Comparison of ENCODE assay signal across 9 mouse cellular contexts in genomic region chr13:47942368-47942787, GRCm38 (mm10).
DNase-seq lines count a peak whose midpoint lies in the region; ATAC-seq and TF ChIP-seq lines count a peak whose summit lies in the region.
"Had no signal": no experiment of that assay in that cellular context is flagged by ENCODE, and none has a peak within 500 bp of the region (broad histone marks: within the 10 kb centered on the region; RNA-seq: fewer than 3 reads in every experiment).

No protein-coding gene starts in this region.

- H3K4me2 ChIP-seq in intestine, embryonic 14.5 days (ENCODE audit: low read length), result peak overlapping the region; percentile 29
- no peak overlapping the region; the same call in 1 of the 2 replicates for H3K4me2 ChIP-seq in intestine, postnatal 0 days (replicated peaks; ENCODE audit: low read depth)

- TF ChIP-seq CTCF in intestine, postnatal 0 days (IDR thresholded peaks at IDR 0.05; ENCODE audit: low read depth), result no peak

- intact Hi-C loops in left cerebral cortex, postnatal 4 days (cut with DNase I), result no loop called here

- no peaks in the 10 kb centered on the region for H3K36me3 ChIP-seq in intestine, embryonic 14.5 days (ENCODE audit: control insufficient read depth, insufficient read depth, low read length)
- H3K36me3 ChIP-seq in intestine, postnatal 0 days (ENCODE audit: control insufficient read depth, insufficient read depth), result no peaks in the 10 kb centered on the region

- no peaks in the 10 kb centered on the region for H3K9me3 ChIP-seq in intestine, embryonic 14.5 days (ENCODE audit: control insufficient read depth, low read length)
- no peaks in the 10 kb centered on the region for H3K9me3 ChIP-seq in intestine, postnatal 0 days (ENCODE audit: control insufficient read depth)

- H3K27ac ChIP-seq in intestine, embryonic 14.5 days (ENCODE audit: low read depth), result no peak overlapping the region
- H3K27ac ChIP-seq in intestine, postnatal 0 days (ENCODE audit: low read depth, low read length), result no peak overlapping the region

- WGBS in intestine, embryonic 14.5 days, result 20% methylated on average over 8 of the region's 8 CpGs
- WGBS in intestine, postnatal 0 days, result 18% methylated on average over 8 of the region's 8 CpGs

- H3K4me1 ChIP-seq in intestine, embryonic 14.5 days (replicated peaks; ENCODE audit: control insufficient read depth, insufficient read depth, low read length), result no peaks in the 10 kb centered on the region
- H3K4me1 ChIP-seq in intestine, postnatal 0 days (replicated peaks; ENCODE audit: control insufficient read depth, insufficient read depth, low read length), result no peaks in the 10 kb centered on the region

- no peak for DNase-seq in intestine, embryonic 14.5 days (ENCODE audit: low spot score)
- peak; percentile 42 for DNase-seq in brain, embryonic 18.5 days (ENCODE audit: low read depth, low spot score)
- peak; percentile 9 for DNase-seq in gastrocnemius, postnatal 25 days
- DNase-seq in left cerebral cortex, postnatal 4 days, result peak; percentile 43
- DNase-seq in right cerebral cortex, adult 2 months (ENCODE audit: low spot score in 2 of 2), result peak; percentile 45 to 46
- no peak for DNase-seq in thymus, postnatal 0 days (ENCODE audit: low spot score)
- DNase-seq in yolk sac, embryonic 10.5 days (ENCODE audit: low spot score), result no peak

- no peaks in the 10 kb centered on the region for H3K27me3 ChIP-seq in intestine, embryonic 14.5 days (replicated peaks; ENCODE audit: control insufficient read depth, insufficient read depth, low read length)
- H3K27me3 ChIP-seq in intestine, postnatal 0 days (replicated peaks; ENCODE audit: control insufficient read depth, insufficient read depth, low read length), result no peaks in the 10 kb centered on the region

- no peak for ATAC-seq in intestine, embryonic 14.5 days (replicated peaks; ENCODE audit: low FRiP score, low TSS enrichment, low read depth)
- ATAC-seq in intestine, postnatal 0 days, result no peak
- ATAC-seq: Patski had no signal

- no peak overlapping the region for H3K4me3 ChIP-seq in intestine, embryonic 14.5 days (ENCODE audit: low read depth, low read length)
- H3K4me3 ChIP-seq in intestine, postnatal 0 days (ENCODE audit: low read depth, low read length), result no peak overlapping the region

- no peak overlapping the region for H3K9ac ChIP-seq in intestine, embryonic 14.5 days (ENCODE audit: low read length)
- H3K9ac ChIP-seq in intestine, postnatal 0 days (ENCODE audit: low read depth, low read length), result no peak overlapping the region

Comparison
In these comparisons a context has a peak if more than half of its experiments do, and no peak if none do; other contexts are left out.
1. DNase-seq: peak in brain, embryonic 18.5 days (single experiment), gastrocnemius, postnatal 25 days (single experiment), left cerebral cortex, postnatal 4 days (single experiment) and right cerebral cortex, adult 2 months (2 of 2); none in intestine, embryonic 14.5 days (single experiment), thymus, postnatal 0 days (single experiment) and yolk sac, embryonic 10.5 days (single experiment).